Mouse (Mus musculus) gastrocnemius, postnatal 25 days (tissue): Measurements from ENCODE around the gene Stc2. TPM values are rescaled to one million over a fixed set of nuclear protein-coding genes. Genes with fewer than 3 reads are reported as not detected.

Experiments
- DNase-seq: peaks from one replicate; pipeline ENCODE4 v3.0.0; 2022
- long read RNA-seq, 2 experiments: library from polyadenylated mRNA; stranded (forward); transcript quantifications; one replicate each; pipeline ENCODE4 v2.0.0; 2021
- total RNA-seq, 2 experiments: library from RNA; stranded (reverse); gene quantifications; 1 replicate in 1 of 2; 2 replicates in 1 of 2; pipeline ENCODE4 v1.2.3; 2021

Stc2 gene
- 1 to 10 TPM; 3.1 to 4.4 TPM for total RNA-seq
- long read RNA-seq, experiment 1 = 0 reads
- long read RNA-seq, experiment 2, partial matches to known transcripts = 0 of 4 reads
- long read RNA-seq, experiment 2, other reads (novel, unspliced or antisense) = 2 of 4 reads

- DNase-seq = peak; percentile 84
Observed at GRCm38 (mm10) chr11:31369648-31370286, at the start of gene Stc2. TSS of gene Stc2 (minus strand) at chr11:31370074.

- no peak for DNase-seq
Observed at GRCm38 (mm10) chr11:31417071-31417470, 47.2 kb upstream of the Stc2 start.

DNA sequence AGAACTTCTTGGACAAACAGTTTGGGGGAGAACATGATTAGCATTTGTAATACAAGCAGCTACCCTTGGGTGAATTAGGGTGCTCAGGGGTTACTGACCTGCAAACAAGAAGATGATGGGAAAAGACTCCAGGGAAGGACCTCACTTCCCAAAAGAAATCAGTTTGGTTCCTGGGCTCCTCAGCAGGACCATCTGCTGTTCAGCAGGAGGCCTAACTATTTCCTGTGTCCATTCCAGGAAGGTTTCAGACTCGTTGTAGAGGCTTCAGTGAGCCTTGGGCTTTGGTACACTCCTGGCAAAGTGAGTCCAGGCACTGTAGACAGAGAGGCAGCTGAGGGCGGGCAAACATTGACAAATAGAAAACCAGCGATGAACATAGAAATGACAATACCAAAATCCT is 42.5 kb upstream of the Stc2 start:
- no peak for DNase-seq

- no peak for DNase-seq
Observed at GRCm38 (mm10) chr11:31406736-31407135, 36.9 kb upstream of the Stc2 start.

DNA sequence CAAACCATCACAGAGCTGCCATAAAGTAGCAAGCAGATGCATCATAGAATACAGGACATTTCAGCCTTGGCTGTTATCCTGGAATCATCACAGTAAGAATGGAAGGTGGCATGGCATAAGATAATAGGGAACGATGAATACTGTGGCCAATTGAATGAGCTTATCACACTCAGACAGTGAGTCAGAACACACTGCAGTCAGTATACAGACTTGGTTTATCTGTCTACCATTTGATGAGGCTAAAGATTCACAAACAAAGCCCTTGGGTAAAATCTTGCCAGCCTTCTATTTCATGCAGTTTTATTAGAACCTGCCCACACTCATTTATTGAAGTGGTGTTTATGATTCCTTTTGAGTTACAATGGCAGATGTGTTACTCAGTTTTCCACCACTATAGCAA is 33.2 kb upstream of the Stc2 start:
- no peak for DNase-seq

- no peak for DNase-seq
Observed at GRCm38 (mm10) chr11:31398604-31399003, 28.7 kb upstream of the Stc2 start.

- DNase-seq = no peak
Observed at GRCm38 (mm10) chr11:31396638-31397417, 27.0 kb upstream of the Stc2 start.

- no peak for DNase-seq
Observed at GRCm38 (mm10) chr11:31394026-31394425, 24.2 kb upstream of the Stc2 start.

- no peak for DNase-seq
Observed at GRCm38 (mm10) chr11:31392340-31392739, 22.5 kb upstream of the Stc2 start.

DNA sequence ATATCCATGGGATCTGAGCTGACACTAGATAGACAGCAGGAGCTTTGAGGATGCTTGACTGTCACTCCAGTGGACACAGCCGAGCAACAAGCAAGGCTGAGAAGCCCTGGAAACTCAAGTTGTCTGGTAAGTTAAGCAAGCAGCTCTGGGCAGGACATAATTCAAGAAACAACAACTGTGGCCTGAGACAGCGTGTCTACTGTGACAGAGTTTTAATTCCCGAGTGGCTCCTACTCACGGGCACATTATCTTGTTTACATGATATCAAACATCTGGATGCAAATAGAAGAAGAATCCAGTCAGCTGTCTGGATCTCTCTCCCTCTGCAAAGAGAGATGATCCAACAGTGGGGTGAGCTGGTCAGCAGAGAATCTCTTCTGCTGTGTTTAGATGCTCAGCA is 19.0 kb upstream of the Stc2 start:
- DNase-seq = no peak

GRCm38 (mm10) chr11:31387526-31387925 is 17.7 kb upstream of the Stc2 start:
- peak; percentile 33 for DNase-seq

DNA sequence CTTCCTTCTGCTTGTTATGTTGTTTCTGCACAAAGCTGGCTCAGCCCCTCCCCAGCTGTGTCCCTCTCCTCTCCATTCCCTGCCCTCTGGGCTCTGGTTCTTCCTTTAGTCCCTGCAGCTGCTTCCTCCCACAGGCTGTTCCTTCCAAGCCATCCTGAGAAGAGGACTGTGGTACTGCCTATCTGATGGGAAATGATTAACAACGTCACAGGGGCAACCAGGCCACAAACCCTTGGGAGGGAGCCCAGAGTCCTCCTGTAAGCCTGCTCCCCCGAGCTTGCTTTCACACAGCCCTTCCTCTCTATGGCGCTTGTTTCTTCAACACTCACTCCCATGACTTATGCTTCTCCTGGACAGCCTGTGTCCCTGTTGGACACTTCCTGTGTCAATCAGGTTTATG is 16.7 kb upstream of the Stc2 start:
- DNase-seq = no peak

- DNase-seq = no peak
Observed at GRCm38 (mm10) chr11:31383968-31384367, 14.1 kb upstream of the Stc2 start.

GRCm38 (mm10) chr11:31382145-31382544 is 12.3 kb upstream of the Stc2 start:
- no peak for DNase-seq

- DNase-seq = no peak
Observed at GRCm38 (mm10) chr11:31373438-31373837, 3.6 kb upstream of the Stc2 start.

- DNase-seq = no peak
Observed at GRCm38 (mm10) chr11:31372206-31372605, 2.3 kb upstream of the Stc2 start.

DNA sequence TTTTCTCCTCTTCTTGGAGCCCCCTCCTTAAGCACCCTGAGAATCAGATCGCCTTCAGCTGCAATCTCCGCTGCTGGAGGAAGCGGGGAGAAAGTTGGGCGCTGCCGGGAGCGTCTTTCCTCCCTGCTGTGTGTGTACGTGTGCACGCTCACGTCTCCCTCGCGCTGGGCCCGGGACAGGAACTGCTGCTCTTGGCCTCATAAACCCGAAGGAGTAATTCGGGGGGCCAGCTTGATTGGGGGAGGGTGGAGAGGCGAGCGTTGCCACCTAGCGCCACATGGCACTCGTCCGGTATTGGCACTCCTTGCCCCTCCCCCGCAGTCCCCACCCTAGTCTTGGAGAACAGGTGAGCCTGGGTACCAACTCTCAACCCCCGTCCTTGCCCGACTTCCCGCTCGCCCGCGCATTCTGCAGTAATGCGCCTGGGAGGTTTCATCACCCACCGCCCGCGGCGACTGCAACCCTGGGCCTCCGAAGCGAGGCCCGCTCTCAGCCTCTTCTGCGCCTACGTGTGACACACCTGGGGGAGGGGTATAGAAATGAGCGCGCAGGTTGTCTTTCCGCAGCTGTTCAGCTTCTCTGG is 1.5 kb upstream of the Stc2 start:
- DNase-seq = no peak

DNA sequence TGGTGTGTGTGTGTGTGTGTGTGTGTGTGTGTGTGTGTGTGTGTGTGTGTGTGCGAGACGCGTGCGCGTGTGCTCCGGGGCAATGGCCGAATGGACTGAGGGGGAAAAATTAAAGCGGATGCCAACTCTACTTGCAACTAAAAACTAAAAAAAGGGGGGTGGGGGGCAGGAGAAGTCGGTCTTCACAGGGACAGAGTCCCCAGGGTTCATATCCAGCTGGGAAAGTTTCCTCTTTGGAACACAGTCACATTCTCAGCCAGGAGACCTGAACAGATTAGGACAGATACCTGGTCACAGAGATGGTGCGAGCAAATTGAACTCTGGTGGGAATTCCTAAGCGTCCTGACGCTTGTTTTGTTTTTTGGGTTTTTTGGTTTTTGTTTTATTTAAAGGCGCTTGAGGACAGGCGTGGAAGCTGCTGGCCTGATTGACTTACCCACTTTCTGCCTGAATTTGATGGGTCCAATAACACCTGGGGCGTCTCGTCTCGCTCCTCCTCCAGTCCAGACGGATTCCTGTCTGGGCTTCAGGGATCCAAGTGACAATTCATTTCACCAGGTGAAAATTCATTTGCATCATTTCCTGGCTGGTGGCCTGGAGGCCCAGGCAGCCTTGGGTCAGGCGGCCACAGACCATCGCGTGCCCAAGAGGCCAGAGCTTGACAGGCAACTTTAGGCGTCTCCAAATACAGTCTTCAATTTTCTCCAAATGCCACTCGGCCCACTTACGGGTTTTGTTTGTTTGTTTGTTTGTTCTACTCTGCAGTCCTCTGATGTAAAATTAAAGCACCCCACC is 759 bp upstream of the Stc2 start:
- DNase-seq = no peak

DNA sequence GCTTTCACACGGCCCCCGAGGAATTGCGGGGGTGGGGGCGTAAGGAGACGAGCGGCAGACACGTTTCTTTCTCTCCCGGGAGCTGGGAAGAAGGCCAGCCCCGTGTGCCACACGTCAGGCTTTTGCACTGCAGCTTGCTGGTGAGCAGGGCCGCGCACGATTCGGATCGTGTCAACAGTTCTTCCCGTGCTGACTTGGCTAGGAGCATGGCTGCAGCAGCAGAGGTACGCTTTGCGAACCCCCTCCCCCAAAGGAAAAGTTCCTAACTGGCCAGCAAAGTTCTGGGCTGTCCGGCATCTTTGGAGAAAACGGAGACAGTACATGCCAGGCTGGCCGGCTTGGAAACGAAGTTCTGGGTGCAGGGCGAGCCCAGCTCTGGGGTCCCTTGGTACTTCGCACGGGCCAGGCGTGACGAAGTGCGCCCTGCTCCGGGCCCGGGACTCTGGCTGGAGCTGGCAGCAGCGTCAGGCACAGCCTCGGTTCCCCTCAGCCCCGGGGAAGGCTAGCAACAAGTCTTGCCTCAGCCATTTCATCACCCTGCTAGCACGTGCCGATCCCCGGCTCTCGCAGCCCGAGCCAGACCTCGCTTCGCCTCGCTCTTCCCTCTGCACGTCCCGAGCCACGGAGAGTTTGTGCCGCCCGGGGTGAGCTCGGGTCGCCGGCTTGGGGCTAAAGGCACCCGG is 768 bp downstream of the Stc2 start:
- DNase-seq = peak; percentile 46

DNA sequence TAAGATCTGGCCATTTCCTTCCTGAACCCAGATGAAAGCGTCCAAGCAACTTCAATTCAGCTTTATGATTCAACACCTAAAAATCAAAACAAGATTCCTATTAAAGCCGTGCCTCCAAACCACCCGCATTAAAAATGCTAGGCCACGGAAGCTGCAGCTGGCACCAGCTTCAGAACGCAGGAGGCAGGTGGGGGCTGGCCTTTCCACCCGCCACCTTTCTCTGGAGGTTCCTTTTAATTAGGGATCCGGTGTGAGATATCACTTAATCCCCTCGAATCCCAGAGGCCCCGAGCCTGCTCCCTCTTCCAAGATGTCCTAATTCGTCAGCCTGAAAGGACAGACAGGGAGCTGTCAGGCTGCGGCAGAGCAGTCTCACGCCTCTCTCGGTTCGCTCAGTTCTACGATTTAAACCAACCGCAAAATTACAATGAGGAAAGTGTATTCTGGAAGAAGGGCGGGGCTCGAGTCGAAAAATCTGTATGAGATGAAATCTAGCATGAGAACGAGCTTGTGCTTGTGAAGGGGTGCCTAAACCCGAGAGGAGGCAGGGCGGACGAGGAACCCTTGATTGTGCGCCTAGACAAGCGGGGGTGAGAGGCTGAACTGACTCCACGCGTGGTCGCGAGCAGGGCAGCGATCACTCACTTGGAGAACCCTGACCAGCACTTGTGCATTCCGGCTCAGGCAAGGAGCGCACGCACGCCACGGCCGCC is 1.5 kb downstream of the Stc2 start:
- DNase-seq = no peak

GRCm38 (mm10) chr11:31366827-31367226 is 3.0 kb downstream of the Stc2 start:
- DNase-seq = no peak
